Mouse (Mus musculus) midbrain, embryonic 10.5 days (tissue): ENCODE data around the gene Ppp1r3f. TPM values are rescaled to one million over a fixed set of nuclear protein-coding genes. Genes with fewer than 3 reads are reported as not detected.

Experiments
- DNase-seq: peaks from one replicate; pipeline ENCODE4 v3.0.0-alpha.2; 2017; ENCODE audit warnings: low spot score
- H3K27ac ChIP-seq: fragments of 300-500 bp; sonication (generic); replicated peaks from 2 replicates; pipeline ENCODE4 v1.5.1; 2016; ENCODE audit warnings: mild to moderate bottlenecking
- H3K27me3 ChIP-seq: fragments of 300-500 bp; sonication (generic); 2 replicates; pipeline ENCODE4 v1.6.1; 2016; ENCODE audit warnings: low read depth, mild to moderate bottlenecking; ENCODE audit not compliant: poor library complexity, severe bottlenecking
- H3K36me3 ChIP-seq: fragments of 300-500 bp; sonication (generic); 2 replicates; pipeline ENCODE4 v1.6.1; 2016; ENCODE audit warnings: mild to moderate bottlenecking, moderate library complexity
- H3K4me1 ChIP-seq: fragments of 300-500 bp; sonication (generic); 2 replicates; pipeline ENCODE4 v1.6.1; 2016
- H3K4me3 ChIP-seq: fragments of 300-500 bp; sonication (generic); 2 replicates; pipeline ENCODE4 v1.5.1; 2016; ENCODE audit warnings: mild to moderate bottlenecking, moderate library complexity
- H3K9me3 ChIP-seq: fragments of 300-500 bp; sonication (generic); replicated peaks from 2 replicates; pipeline ENCODE4 v1.6.1; 2016; ENCODE audit warnings: mild to moderate bottlenecking
- WGBS: fragments of 180-500 bp; shearing (Covaris S2); methylation state at CpG from one replicate; pipeline ENCODE4 v1.1.7; 2016; 5-methylcytosine and 5-hydroxymethylcytosine counted together
- polyA plus RNA-seq: library from polyadenylated mRNA; unstranded; fragments of >200 nt; fragmentation: Nextera tagmentation; extraction: Ambion mirVana; gene quantifications from 2 replicates; pipeline ENCODE4 v1.2.1, GENCODE M21; 2016

Ppp1r3f gene
- polyA plus RNA-seq = 2.1 and 2.8 TPM in 2 replicates

GRCm38 (mm10) chrX:7574087-7574884 lies at the start of gene Ppp1r3f:
Ppp1r3f (minus strand) TSS chrX:7574283.
- Histone ChIP-seq H3K27me3 (no peaks in the 10 kb centered on the region), H3K9me3 (peaks cover 17% of the 10 kb centered on the region), H3K36me3 (no peaks in the 10 kb centered on the region), H3K27ac (peak within 1 kb of the TSS; percentile 95), H3K4me3 (peak within 1 kb of the TSS; percentile 65), H3K4me1 (peaks cover 22% of the 10 kb centered on the region)
- 35% methylated on average over 65 of the region's 65 CpGs for WGBS
- DNase-seq = peak; percentile 90

GRCm38 (mm10) chrX:7617889-7618551 lies 43.9 kb upstream of the Ppp1r3f start:
- Histone ChIP-seq H3K4me1 (no peaks in the 10 kb centered on the region), H3K27me3 (no peaks in the 10 kb centered on the region), H3K36me3 (no peaks in the 10 kb centered on the region), H3K9me3 (peaks cover 16% of the 10 kb centered on the region), H3K27ac (no peak overlapping the region), H3K4me3 (no peak overlapping the region)
- WGBS = 81% methylated on average over 12 of the region's 12 CpGs
- no peak for DNase-seq

- peaks cover 28% of the 10 kb centered on the region for H3K27me3 ChIP-seq
- 26% methylated on average over 26 of the region's 26 CpGs for WGBS
- peaks cover 3% of the 10 kb centered on the region for H3K9me3 ChIP-seq
- 0 out of 2 replicates have a peak, but pooled peaks cover 4% of the 10 kb centered on the region for H3K4me1 ChIP-seq
- peak; percentile 18 for DNase-seq
- peak overlapping the region; percentile 54 for H3K4me3 ChIP-seq
- 0 out of 2 replicates have a peak overlapping the region, but pooled peaks have one; percentile 33 for H3K27ac ChIP-seq
- no peaks in the 10 kb centered on the region for H3K36me3 ChIP-seq
Observed at GRCm38 (mm10) chrX:7610536-7611258, 36.6 kb upstream of the Ppp1r3f start.

GRCm38 (mm10) chrX:7610035-7610434 lies 36.0 kb upstream of the Ppp1r3f start:
- 30% methylated on average over 21 of the region's 21 CpGs for WGBS
- DNase-seq = no peak
- H3K36me3 ChIP-seq = no peaks in the 10 kb centered on the region

GRCm38 (mm10) chrX:7606783-7607182 lies 32.7 kb upstream of the Ppp1r3f start, which contains the start of gene Cacna1f:
Cacna1f (plus strand) TSS chrX:7607083.
- no peak for DNase-seq
- Histone ChIP-seq H3K27ac (no peak within 1 kb of the TSS), H3K9me3 (no peaks in the 10 kb centered on the region), H3K4me1 (peaks cover 14% of the 10 kb centered on the region), H3K4me3 (no peak within 1 kb of the TSS), H3K36me3 (0 out of 2 replicates have a peak, but pooled peaks cover 6% of the 10 kb centered on the region), H3K27me3 (peaks cover 28% of the 10 kb centered on the region)
- WGBS = 80% methylated on average over 6 of the region's 6 CpGs

More at GRCm38 (mm10) chrX:7610035-7610434, 36.0 kb upstream of the Ppp1r3f start:
- Histone ChIP-seq H3K27me3 (peaks cover 28% of the 10 kb centered on the region), H3K4me3 (peak overlapping the region; percentile 54), H3K27ac (no peak overlapping the region), H3K4me1 (0 out of 2 replicates have a peak, but pooled peaks cover 4% of the 10 kb centered on the region), H3K9me3 (peaks cover 3% of the 10 kb centered on the region)

- Histone ChIP-seq H3K27ac (no peak overlapping the region), H3K27me3 (peaks cover 17% of the 10 kb centered on the region), H3K9me3 (no peaks in the 10 kb centered on the region), H3K36me3 (0 out of 2 replicates have a peak, but pooled peaks cover 6% of the 10 kb centered on the region), H3K4me3 (no peak overlapping the region), H3K4me1 (peaks cover 14% of the 10 kb centered on the region)
- no peak for DNase-seq
- WGBS = 57% methylated on average over 8 of the region's 8 CpGs
Observed at GRCm38 (mm10) chrX:7605575-7605941, 31.5 kb upstream of the Ppp1r3f start.

- Histone ChIP-seq H3K4me3 (peak within 1 kb of the TSS; percentile 58), H3K27me3 (peaks cover 14% of the 10 kb centered on the region), H3K9me3 (no peaks in the 10 kb centered on the region), H3K36me3 (peaks cover 11% of the 10 kb centered on the region; the same call in 1 of the 2 replicates), H3K27ac (peak within 1 kb of the TSS; percentile 76), H3K4me1 (peaks cover 12% of the 10 kb centered on the region)
- peak; percentile 76 for DNase-seq
- WGBS = 17% methylated on average over 28 of the region's 28 CpGs
Observed at GRCm38 (mm10) chrX:7604879-7605574, 30.9 kb upstream of the Ppp1r3f start, which contains the start of gene Ccdc22. Ccdc22 (minus strand) TSS chrX:7605517.

- H3K9me3 ChIP-seq = peaks cover 4% of the 10 kb centered on the region; the same call in 1 of the 2 replicates
- no peak overlapping the region for H3K27ac ChIP-seq
- 0 out of 2 replicates have a peak overlapping the region, but pooled peaks have one; percentile 58 for H3K4me3 ChIP-seq
- H3K4me1 ChIP-seq = peaks cover 10% of the 10 kb centered on the region
- no peak for DNase-seq
- peaks cover 21% of the 10 kb centered on the region for H3K36me3 ChIP-seq
- H3K27me3 ChIP-seq = peaks cover 7% of the 10 kb centered on the region
- WGBS = 90% methylated on average over 7 of the region's 7 CpGs
Observed at GRCm38 (mm10) chrX:7604004-7604403, 29.9 kb upstream of the Ppp1r3f start.

GRCm38 (mm10) chrX:7595371-7595770 lies 21.3 kb upstream of the Ppp1r3f start:
- no peak for DNase-seq
- H3K36me3 ChIP-seq = peaks cover 88% of the 10 kb centered on the region

GRCm38 (mm10) chrX:7586356-7586755 lies 12.3 kb upstream of the Ppp1r3f start:
- WGBS = 93% methylated on average over 4 of the region's 5 CpGs
- no peaks in the 10 kb centered on the region for H3K27me3 ChIP-seq
- H3K36me3 ChIP-seq = peaks cover 26% of the 10 kb centered on the region
- no peak overlapping the region for H3K4me3 ChIP-seq
- H3K27ac ChIP-seq = no peak overlapping the region
- DNase-seq = no peak
- peaks cover 6% of the 10 kb centered on the region; the same call in 1 of the 2 replicates for H3K9me3 ChIP-seq
- no peaks in the 10 kb centered on the region for H3K4me1 ChIP-seq

More at GRCm38 (mm10) chrX:7595371-7595770, 21.3 kb upstream of the Ppp1r3f start:
- Histone ChIP-seq H3K4me3 (no peak overlapping the region), H3K9me3 (peaks cover 5% of the 10 kb centered on the region; the same call in 1 of the 2 replicates), H3K27ac (no peak overlapping the region), H3K4me1 (no peaks in the 10 kb centered on the region), H3K27me3 (no peaks in the 10 kb centered on the region)
- 92% methylated on average over 9 of the region's 9 CpGs for WGBS

- WGBS = 94% methylated on average over 11 of the region's 11 CpGs
- H3K4me1 ChIP-seq = no peaks in the 10 kb centered on the region
- no peak overlapping the region for H3K27ac ChIP-seq
- peaks cover 4% of the 10 kb centered on the region; the same call in 1 of the 2 replicates for H3K9me3 ChIP-seq
- no peak overlapping the region for H3K4me3 ChIP-seq
- H3K27me3 ChIP-seq = no peaks in the 10 kb centered on the region
- peaks cover 10% of the 10 kb centered on the region for H3K36me3 ChIP-seq
- DNase-seq = no peak
Observed at GRCm38 (mm10) chrX:7583881-7584280, 9.8 kb upstream of the Ppp1r3f start.
